Mouse (Mus musculus) liver, postnatal 0 days (tissue): ENCODE results near the gene Htr1b.

Experiments used
- CTCF ChIP-seq: sonication (generic); IDR thresholded peaks from 2 replicates; pipeline ENCODE4 v1.5.1; 2016; ENCODE audit warnings: antibody characterized with exemption, low read depth
- EP300 ChIP-seq: IDR thresholded peaks from 2 replicates; pipeline ENCODE4 v1.6.1; 2016; ENCODE audit warnings: antibody characterized with exemption, low read depth, mild to moderate bottlenecking

DNA sequence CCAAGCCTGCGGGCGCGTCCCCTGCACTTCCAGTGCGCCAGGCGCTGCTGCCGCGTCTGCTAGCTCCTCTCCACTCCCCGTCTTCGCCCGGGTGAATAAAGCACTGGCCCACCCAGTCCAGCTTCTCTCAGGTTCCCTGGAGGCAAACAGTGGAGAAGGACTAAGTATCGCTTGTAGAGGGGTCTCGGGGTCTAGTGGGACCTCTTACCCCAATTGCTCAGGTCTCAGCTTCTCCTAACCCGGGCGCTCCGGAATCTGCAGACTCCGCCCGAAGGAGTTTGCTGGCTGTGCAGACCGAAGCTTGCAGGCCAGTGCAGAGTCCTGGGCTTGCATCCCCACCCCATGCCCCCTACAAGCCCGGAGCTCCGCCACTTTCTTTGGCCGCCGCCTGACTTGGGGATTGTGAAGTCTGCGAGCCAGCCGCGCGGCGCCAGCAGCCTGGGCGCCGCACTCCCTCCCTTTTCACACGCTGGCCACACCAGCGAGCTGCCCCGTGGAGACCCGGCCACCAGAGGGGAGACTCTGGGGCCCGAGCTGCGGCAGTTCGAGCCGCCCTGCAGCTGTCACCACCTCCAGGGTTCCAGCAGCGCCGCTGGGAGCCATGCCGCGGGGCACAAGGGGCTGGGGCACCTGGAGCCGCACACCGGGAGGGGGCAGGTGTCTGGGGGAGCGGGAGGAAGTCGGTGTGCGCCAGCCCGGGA lies 742 bp downstream of the Htr1b start:
- TF ChIP-seq CTCF (no peak), EP300 (no peak)
